In genomic region chr1:130876931-130877509, GRCm38 (mm10) we compare ENCODE assay signal across 9 mouse cellular contexts. TPM values are rescaled to one million over a fixed set of nuclear protein-coding genes. Genes with fewer than 3 reads are reported as not detected.
DNase-seq lines count a peak whose midpoint lies in the region; ATAC-seq and TF ChIP-seq lines count a peak whose summit lies in the region.
"Had no signal": no experiment of that assay in that cellular context is flagged by ENCODE, and none has a peak within 500 bp of the region (broad histone marks: within the 10 kb centered on the region; RNA-seq: fewer than 3 reads in every experiment).

No protein-coding gene starts in this region.

- no peak overlapping the region for H3K9ac ChIP-seq in CH12.LX (ENCODE audit: insufficient read depth, low read depth)
- H3K9ac ChIP-seq in embryonic facial prominence, embryonic 14.5 days (ENCODE audit: low read depth, low read length), result no peak overlapping the region
- no peak overlapping the region for H3K9ac ChIP-seq in hindbrain, embryonic 13.5 days

- H3K27me3 ChIP-seq in CH12.LX (replicated peaks), result no peaks in the 10 kb centered on the region
- peaks cover 26% of the 10 kb centered on the region for H3K27me3 ChIP-seq in embryonic facial prominence, embryonic 14.5 days (replicated peaks; ENCODE audit: control insufficient read depth, insufficient read depth, low read length)
- peaks cover 29% of the 10 kb centered on the region for H3K27me3 ChIP-seq in hindbrain, embryonic 13.5 days

- H3K27ac ChIP-seq in CH12.LX (ENCODE audit: insufficient read depth, low read depth), result no peak overlapping the region
- H3K27ac ChIP-seq in embryonic facial prominence, embryonic 14.5 days (replicated peaks; ENCODE audit: low read depth, low read length), result no peak overlapping the region
- no peak overlapping the region for H3K27ac ChIP-seq in left cerebral cortex, adult 2 months
- H3K27ac ChIP-seq in hindbrain, embryonic 13.5 days, result no peak overlapping the region

- no peaks in the 10 kb centered on the region for H3K79me2 ChIP-seq in CH12.LX (replicated peaks; ENCODE audit: control insufficient read depth, extremely low read depth, insufficient read depth, poor library complexity, severe bottlenecking)

- no peak overlapping the region for H3K4me3 ChIP-seq in CH12.LX (replicated peaks in 1 of 3; ENCODE audit: low read depth in 2 of 3, low read length in 2 of 3, poor library complexity in 1 of 3)
- no peak overlapping the region for H3K4me3 ChIP-seq in embryonic facial prominence, embryonic 14.5 days (ENCODE audit: low read depth, low read length)
- no peak overlapping the region for H3K4me3 ChIP-seq in left cerebral cortex, adult 2 months
- H3K4me3 ChIP-seq in hindbrain, embryonic 13.5 days, result no peak overlapping the region
- H3K4me3 ChIP-seq: erythroblast, embryonic 14.5 days had no signal

- WGBS in embryonic facial prominence, embryonic 14.5 days, result 24% methylated on average over 3 of the region's 3 CpGs
- WGBS in hindbrain, embryonic 13.5 days, result 20% methylated on average over 3 of the region's 3 CpGs

- peak; percentile 81 for TF ChIP-seq RAD21 in CH12.LX (IDR thresholded peaks at IDR 0.05; ENCODE audit: low read depth, low read length)

- peaks cover 11 to 53% of the 10 kb centered on the region in 2 experiments for H3K4me1 ChIP-seq in CH12.LX (ENCODE audit: control insufficient read depth in 1 of 2, insufficient read depth in 2 of 2)
- H3K4me1 ChIP-seq in embryonic facial prominence, embryonic 14.5 days (ENCODE audit: control insufficient read depth, insufficient read depth, low read length), result no peaks in the 10 kb centered on the region
- peaks cover 8% of the 10 kb centered on the region for H3K4me1 ChIP-seq in hindbrain, embryonic 13.5 days (replicated peaks)

- dilution Hi-C loops in CH12.LX (cut with MboI; ENCODE audit: extremely low pct_ligation_motif_present, extremely low pct_unique_long_range_greater_than_20kb, low sequenced_read_pairs), result no loop called here

- no peak for TF ChIP-seq EP300 in CH12.LX (IDR thresholded peaks at IDR 0.05; ENCODE audit: low read length)

- ATAC-seq in embryonic facial prominence, embryonic 14.5 days (ENCODE audit: low read depth), result no peak
- no peak for ATAC-seq in hindbrain, embryonic 13.5 days (ENCODE audit: low FRiP score)

- 0 out of 2 replicates have a peak overlapping the region, but pooled peaks have one; percentile 22 for H3K4me2 ChIP-seq in CH12.LX (ENCODE audit: insufficient read depth, low read depth, poor library complexity, severe bottlenecking)
- H3K4me2 ChIP-seq in embryonic facial prominence, embryonic 14.5 days (ENCODE audit: low read depth, low read length), result no peak overlapping the region
- H3K4me2 ChIP-seq in hindbrain, embryonic 13.5 days, result no peak overlapping the region

- H3K9me3 ChIP-seq in CH12.LX (replicated peaks; ENCODE audit: low read length), result peaks cover 2% of the 10 kb centered on the region
- no peaks in the 10 kb centered on the region for H3K9me3 ChIP-seq in embryonic facial prominence, embryonic 14.5 days (ENCODE audit: control insufficient read depth, low read length)
- H3K9me3 ChIP-seq in hindbrain, embryonic 13.5 days, result no peaks in the 10 kb centered on the region

- in situ Hi-C loops in CH12.LX (cut with MboI; ENCODE audit: low pct_ligation_motif_present, low pct_unique_long_range_greater_than_20kb, low sequenced_read_pairs), result loop anchor here (5.0 kb wide), 1 partner anchor 175 kb away; no protein-coding TSS in a partner anchor

- DNase-seq in kidney, adult 8-10 months, result peak; percentile 39 to 49
- no peak for DNase-seq in kidney, adult 11 months
- peak; percentile 79 for DNase-seq in CH12.LX (ENCODE audit: extremely low read depth)
- DNase-seq in adrenal gland, postnatal 14 days, result peak; percentile 66
- DNase-seq in embryonic facial prominence, embryonic 14.5 days (ENCODE audit: low spot score), result peak; percentile 88
- DNase-seq in left cerebral cortex, adult 2 months (ENCODE audit: extremely low spot score in 1 of 2, low spot score in 2 of 2), result peak; percentile 25 to 45
- DNase-seq in right cerebral cortex, adult 2 months (ENCODE audit: low spot score in 2 of 2), result peak; percentile 48 to 74

- no peaks in the 10 kb centered on the region for H3K36me3 ChIP-seq in CH12.LX (replicated peaks in 1 of 2; ENCODE audit: control insufficient read depth in 1 of 2, insufficient read depth in 1 of 2, low read length in 1 of 2)
- H3K36me3 ChIP-seq in embryonic facial prominence, embryonic 14.5 days (ENCODE audit: control insufficient read depth, insufficient read depth, low read length), result no peaks in the 10 kb centered on the region
- H3K36me3 ChIP-seq in hindbrain, embryonic 13.5 days, result no peaks in the 10 kb centered on the region

- peak; percentile 29 to 90; a peak in 2 of 4 replicates for TF ChIP-seq CTCF in CH12.LX (conservative IDR thresholded peaks at IDR 0.05 in 1 of 2, IDR thresholded peaks at IDR 0.05 in 1 of 2; ENCODE audit: low read depth in 2 of 2, low read length in 2 of 2)
- peak; percentile 83 for TF ChIP-seq CTCF in left cerebral cortex, adult 2 months (IDR thresholded peaks at IDR 0.05)

- intact Hi-C loops in left cerebral cortex, adult 2 months (cut with DNase I), result loop anchor here (1.0 to 10.0 kb wide), 5 partner anchors 102 to 384 kb away; no protein-coding TSS in a partner anchor

- no peak for TF ChIP-seq POLR2A in CH12.LX (IDR thresholded peaks at IDR 0.05; ENCODE audit: low read depth, low read length)

TF ChIP-seq in CH12.LX, 34 proteins besides CTCF, POLR2A, EP300 and RAD21:
- TF ChIP-seq CHD1 (IDR thresholded peaks at IDR 0.05; ENCODE audit: low read depth, low read length) (no peak), SMC3 (IDR thresholded peaks at IDR 0.05; ENCODE audit: low read depth, low read length) (peak; percentile 91), MEF2A (IDR thresholded peaks at IDR 0.05; ENCODE audit: borderline replicate concordance, low read depth, low read length) (no peak), TCF12 (IDR thresholded peaks at IDR 0.05; ENCODE audit: low read depth, low read length) (no peak), JUN (IDR thresholded peaks at IDR 0.05; ENCODE audit: insufficient read depth, low read depth, low read length) (no peak), ZC3H11A (IDR thresholded peaks at IDR 0.05; ENCODE audit: low read depth, low read length) (peak; percentile 42), TBP (conservative IDR thresholded peaks at IDR 0.05; ENCODE audit: low read depth, low read length) (no peak), RCOR1 (conservative IDR thresholded peaks at IDR 0.05; ENCODE audit: low read depth, low read length) (no peak)

RNA-seq across cellular contexts. Expression of gene Il24, which starts 10.2 kb away (rescaled TPM):
- total RNA-seq in CH12.LX (2012; rRNA removed) (not detected in 2 replicates), CH12.LX (2014; rRNA removed) (not detected in 2 replicates)
- not detected in 2 replicates for polyA plus RNA-seq in CH12.LX (2012; ENCODE audit: insufficient read length, low read depth)
- total RNA-seq in adrenal gland, postnatal 14 days (2021), result not detected in 2 replicates
- polyA plus RNA-seq in embryonic facial prominence, embryonic 14.5 days (2014; fragmentation: Nextera tagmentation; extraction: Ambion mirVana), result not detected in 2 replicates
- not detected for total RNA-seq in left cerebral cortex, adult 2 months (2021)
- not detected in 2 replicates for polyA plus RNA-seq in hindbrain, embryonic 13.5 days (2015; fragmentation: Nextera tagmentation; extraction: Ambion mirVana)
- polyA plus RNA-seq: erythroblast, embryonic 14.5 days had no signal

RNA-seq across cellular contexts. Expression of gene Fcmr, which starts 11.6 kb away (rescaled TPM):
- total RNA-seq in CH12.LX (2012; rRNA removed) (0.21 and 0.46 TPM in 2 replicates), CH12.LX (2014; rRNA removed) (0.39 and 0.56 TPM in 2 replicates)
- 0.76 and 0.96 TPM in 2 replicates for polyA plus RNA-seq in CH12.LX (2012; ENCODE audit: insufficient read length, low read depth)
- total RNA-seq in adrenal gland, postnatal 14 days (2021), result 2.6 and 17.6 TPM in 2 replicates
- not detected in 2 replicates for polyA plus RNA-seq in embryonic facial prominence, embryonic 14.5 days (2014; fragmentation: Nextera tagmentation; extraction: Ambion mirVana)
- total RNA-seq in left cerebral cortex, adult 2 months (2021), result not detected
- polyA plus RNA-seq in hindbrain, embryonic 13.5 days (2015; fragmentation: Nextera tagmentation; extraction: Ambion mirVana), result 0.51 TPM in 1 of 2 replicates, not detected in the other
- polyA plus RNA-seq: erythroblast, embryonic 14.5 days had no signal

RNA-seq across cellular contexts. Expression of gene Il20, which starts 34.2 kb away (rescaled TPM):
- total RNA-seq in CH12.LX (2012; rRNA removed) (not detected in 2 replicates), CH12.LX (2014; rRNA removed) (not detected in 2 replicates)
- not detected in 2 replicates for polyA plus RNA-seq in CH12.LX (2012; ENCODE audit: insufficient read length, low read depth)
- not detected in 2 replicates for total RNA-seq in adrenal gland, postnatal 14 days (2021)
- polyA plus RNA-seq in embryonic facial prominence, embryonic 14.5 days (2014; fragmentation: Nextera tagmentation; extraction: Ambion mirVana), result not detected in 2 replicates
- not detected for total RNA-seq in left cerebral cortex, adult 2 months (2021)
- polyA plus RNA-seq in hindbrain, embryonic 13.5 days (2015; fragmentation: Nextera tagmentation; extraction: Ambion mirVana), result not detected in 2 replicates
- polyA plus RNA-seq: erythroblast, embryonic 14.5 days had no signal

RNA-seq across cellular contexts. Expression of gene Pigr, which starts 50.5 kb away (rescaled TPM):
- 0.04 TPM in 1 of 2 replicates, not detected in the other for total RNA-seq in CH12.LX (2012; rRNA removed)
- total RNA-seq in CH12.LX (2014; rRNA removed), result not detected in 2 replicates
- polyA plus RNA-seq in CH12.LX (2012; ENCODE audit: insufficient read length, low read depth), result 0.19 and 0.21 TPM in 2 replicates
- total RNA-seq in adrenal gland, postnatal 14 days (2021), result 0.19 and 5.1 TPM in 2 replicates
- polyA plus RNA-seq in embryonic facial prominence, embryonic 14.5 days (2014; fragmentation: Nextera tagmentation; extraction: Ambion mirVana), result not detected in 2 replicates
- total RNA-seq in left cerebral cortex, adult 2 months (2021), result under 1 TPM in 1 of 2 experiments, not detected in 1; 0.14 TPM
- polyA plus RNA-seq in hindbrain, embryonic 13.5 days (2015; fragmentation: Nextera tagmentation; extraction: Ambion mirVana), result not detected in 2 replicates
